Mouse (Mus musculus) right cerebral cortex, postnatal 25 days (tissue): Measurements from ENCODE around the gene Dkkl1.
"Not testable (repeated sequence)": the region's sequence is repeated elsewhere in the genome, so short reads cannot be mapped to it uniquely, and the experiment has no call there.

ENCODE experiments used
- DNase-seq: peaks from one replicate; pipeline ENCODE4 v3.0.0; 2022

Dkkl1 gene

DNA sequence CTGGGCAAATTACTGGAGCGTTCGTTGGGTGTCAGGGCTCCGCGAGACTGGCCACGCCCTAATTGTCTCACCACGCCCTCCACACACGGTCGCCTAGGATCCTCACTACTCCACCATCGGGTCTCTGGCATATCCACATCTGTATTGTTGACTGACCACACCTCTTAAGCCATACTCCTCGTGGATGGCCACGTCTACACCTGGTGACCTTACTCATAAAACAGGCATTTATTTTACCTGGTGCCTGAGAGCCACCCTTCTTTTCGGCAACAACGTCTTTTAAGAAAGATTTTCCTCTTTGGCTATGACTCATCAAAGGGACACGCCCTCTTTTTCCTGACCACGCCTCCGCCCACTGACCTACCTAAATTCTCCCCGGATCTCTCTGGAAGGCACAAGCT, at the start of gene Dkkl1:
Dkkl1 (minus strand) TSS at position 297 of the 401 bp plus-strand sequence.
- no peak for DNase-seq

DNA sequence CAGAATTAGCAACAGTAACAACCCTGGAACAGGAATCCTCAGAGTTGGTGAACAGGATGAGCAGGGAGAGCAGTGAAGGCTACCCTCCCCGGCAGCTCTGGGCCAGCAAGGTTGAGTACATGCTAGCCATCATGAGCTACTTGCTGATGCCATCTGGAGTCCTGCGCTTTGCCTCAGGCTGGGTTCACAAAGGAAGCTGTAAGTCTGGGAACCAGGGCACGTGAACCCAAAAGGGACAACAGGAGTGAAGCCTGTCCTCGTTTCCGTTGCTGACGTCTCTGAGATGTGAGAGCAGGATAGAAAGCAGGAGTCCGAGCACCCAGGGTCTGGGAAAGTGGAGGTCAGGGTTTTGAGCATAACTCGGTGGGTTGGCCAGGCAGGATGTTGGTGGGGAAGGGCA, 47.3 kb upstream of the Dkkl1 start:
- no peak for DNase-seq

DNA sequence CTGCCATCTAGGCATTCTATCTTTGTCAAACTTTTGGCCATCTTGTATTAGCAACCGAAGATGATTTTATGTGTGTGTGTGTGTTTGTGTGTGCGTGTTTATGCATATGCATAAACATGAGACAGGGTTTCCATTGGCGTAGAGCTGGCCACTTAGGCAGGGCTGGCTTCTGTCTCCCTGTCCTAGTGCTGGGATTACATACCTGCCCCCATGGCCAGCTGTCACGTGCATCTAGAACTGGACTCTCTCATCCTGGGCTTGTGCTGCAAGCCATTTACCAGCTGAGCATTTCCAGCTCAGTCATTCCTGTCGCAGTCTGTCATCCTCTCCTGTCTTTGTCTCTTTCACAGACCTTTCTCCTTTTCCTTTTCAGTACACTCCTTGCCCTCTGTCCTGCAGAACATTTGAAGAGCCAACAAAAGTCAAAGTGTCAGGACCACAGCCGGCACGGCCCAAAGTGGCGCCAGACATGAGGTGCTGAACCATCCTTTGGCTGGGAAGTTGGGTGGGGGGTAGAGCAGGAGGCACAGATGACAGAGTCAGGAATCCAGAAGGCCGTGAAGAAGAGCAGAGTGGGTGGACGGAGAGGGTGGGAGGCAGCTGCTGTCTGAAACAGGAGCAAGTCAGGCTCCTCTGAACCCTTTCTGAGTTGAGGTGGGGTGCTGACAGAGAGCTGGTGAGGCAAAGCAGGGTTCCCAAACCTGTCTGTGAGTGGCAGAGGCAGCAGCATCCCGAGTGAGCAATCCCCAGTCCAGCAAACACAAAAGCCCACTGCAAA, 45.3 kb upstream of the Dkkl1 start:
- DNase-seq = no peak

DNA sequence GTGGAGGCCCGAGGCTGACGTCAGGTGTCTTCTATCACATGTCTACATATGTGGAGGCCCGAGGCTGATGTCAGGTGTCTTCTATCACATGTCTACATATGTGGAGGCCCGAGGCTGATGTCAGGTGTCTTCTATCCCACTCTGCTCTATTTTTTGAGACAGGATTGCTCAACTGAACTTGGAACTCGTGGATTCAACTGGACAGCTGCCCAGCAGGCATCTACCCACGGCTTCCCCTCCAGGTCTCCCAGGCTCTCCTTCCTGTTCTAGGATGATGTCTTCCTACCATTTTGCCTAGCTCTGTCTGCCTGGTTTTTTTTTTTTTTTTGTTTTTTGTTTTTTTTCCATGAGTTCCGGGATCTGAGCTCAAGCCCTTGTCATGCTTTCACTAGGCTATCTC, 43.9 kb upstream of the Dkkl1 start:
- DNase-seq = not testable (repeated sequence)

DNA sequence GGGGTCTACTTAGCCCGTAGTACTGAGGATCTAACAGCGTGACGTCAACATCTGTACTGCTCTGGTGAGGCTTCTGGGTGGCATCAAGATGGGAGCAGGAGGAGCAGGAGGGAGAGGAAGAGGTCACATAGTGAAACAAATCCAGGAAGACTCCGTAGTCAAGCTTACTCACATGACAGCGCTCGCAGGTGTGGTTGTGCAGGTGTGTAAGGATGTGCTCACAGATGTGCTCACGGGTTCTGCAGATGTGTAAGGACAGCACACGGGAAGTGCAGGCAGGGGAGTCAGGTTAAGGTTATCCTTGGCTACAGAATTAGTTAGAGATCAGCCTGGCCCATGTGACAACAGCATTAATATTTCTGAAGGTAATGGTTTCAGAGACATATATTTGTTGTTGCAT, 41.9 kb upstream of the Dkkl1 start:
- DNase-seq = no peak

DNA sequence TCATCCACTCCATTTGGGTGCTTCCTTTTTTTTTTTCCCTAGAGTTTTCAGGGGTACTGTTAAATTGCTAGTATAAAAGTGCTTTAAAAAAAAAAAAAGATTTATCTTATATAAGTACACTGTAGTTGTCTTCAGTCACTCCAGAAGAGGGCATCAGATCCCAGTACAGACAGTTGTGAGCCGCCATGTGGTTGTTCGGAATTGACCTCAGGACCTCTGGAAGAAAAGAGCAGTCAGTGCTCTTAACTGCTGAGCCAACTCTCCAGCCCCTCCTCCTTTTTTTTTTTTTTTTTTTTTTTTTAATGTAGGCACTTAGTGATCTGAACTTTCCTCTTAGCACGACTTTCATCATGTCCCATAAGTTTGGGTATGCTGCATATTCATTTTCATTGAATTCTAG, 35.7 kb upstream of the Dkkl1 start:
- no peak for DNase-seq

DNA sequence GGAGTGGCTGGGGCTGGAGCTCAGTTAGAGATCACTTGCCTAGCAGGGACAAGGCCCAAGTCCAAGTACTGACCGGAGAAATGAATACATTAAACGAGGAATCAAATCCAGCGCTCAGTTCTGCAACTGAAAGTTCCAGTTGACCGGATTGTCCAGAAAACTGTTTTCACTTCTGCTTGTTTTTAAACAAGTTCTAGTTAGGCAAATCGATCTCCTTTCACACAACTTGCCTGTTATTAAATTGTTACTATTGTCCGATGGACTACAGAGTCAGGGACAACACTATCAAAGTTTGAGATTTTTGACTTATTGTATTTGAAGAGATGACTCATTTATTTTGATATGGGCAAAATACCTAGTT, 29.4 kb upstream of the Dkkl1 start:
- no peak for DNase-seq

DNA sequence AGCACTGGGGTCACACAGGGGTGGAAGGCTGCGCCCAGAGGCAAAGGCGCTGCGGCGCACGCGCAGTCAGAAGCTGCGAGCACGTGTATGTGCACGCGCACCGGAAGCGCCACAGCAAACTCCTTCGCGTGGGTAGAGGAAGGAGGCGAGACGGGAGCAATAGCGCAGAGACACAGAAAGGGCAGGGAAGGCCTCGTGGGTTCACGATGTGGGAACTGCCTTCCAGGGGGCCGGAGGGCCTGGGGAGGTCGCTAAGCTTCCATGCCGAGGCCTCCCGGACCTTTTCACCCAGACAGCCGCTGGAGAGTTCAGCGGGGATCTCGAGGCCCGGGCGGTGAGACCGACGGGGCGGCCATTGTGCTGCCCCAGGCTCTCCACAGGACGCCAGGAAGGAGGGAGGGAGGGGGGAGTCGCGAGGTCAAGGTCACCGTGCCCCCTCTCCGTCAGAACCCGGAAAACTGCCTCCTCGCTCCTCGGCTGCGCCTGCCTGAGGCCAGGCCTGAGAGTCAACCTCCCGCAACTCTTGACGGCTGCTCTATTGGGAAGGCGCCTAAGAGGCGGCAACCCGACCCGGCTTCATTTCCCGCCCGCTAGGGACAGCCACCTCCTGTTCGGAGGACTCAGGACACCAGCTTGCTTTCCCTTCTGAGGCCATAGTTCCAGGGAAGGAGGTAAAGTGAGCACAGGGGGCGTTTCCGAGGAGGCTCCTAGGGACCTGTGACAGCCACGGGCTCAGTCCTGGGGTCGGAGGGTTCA, 28.9 kb upstream of the Dkkl1 start, which contains the start of gene Slc6a16:
Slc6a16 (plus strand) TSS at position 453 of the 756 bp plus-strand sequence.
- peak; percentile 50 for DNase-seq

DNA sequence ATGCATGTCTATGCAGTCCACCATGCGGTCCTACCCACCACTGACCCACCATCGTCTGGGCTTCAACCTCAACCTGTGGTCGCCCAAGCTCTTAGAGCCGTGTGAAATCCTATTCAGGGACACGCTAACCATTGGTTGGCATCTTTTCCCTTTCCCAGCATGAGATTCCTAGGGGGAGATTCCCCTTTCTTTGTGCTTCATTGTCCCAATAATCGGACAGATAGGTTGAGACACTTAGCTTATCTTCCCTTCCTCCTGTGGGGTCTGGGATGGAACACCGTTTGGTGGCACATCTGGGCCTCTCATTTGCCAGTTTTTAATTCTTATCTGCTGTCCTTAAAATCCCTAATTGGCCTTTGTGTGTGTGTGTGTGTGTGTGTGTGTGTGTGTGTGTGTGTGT, 28.2 kb upstream of the Dkkl1 start:
- no peak for DNase-seq

DNA sequence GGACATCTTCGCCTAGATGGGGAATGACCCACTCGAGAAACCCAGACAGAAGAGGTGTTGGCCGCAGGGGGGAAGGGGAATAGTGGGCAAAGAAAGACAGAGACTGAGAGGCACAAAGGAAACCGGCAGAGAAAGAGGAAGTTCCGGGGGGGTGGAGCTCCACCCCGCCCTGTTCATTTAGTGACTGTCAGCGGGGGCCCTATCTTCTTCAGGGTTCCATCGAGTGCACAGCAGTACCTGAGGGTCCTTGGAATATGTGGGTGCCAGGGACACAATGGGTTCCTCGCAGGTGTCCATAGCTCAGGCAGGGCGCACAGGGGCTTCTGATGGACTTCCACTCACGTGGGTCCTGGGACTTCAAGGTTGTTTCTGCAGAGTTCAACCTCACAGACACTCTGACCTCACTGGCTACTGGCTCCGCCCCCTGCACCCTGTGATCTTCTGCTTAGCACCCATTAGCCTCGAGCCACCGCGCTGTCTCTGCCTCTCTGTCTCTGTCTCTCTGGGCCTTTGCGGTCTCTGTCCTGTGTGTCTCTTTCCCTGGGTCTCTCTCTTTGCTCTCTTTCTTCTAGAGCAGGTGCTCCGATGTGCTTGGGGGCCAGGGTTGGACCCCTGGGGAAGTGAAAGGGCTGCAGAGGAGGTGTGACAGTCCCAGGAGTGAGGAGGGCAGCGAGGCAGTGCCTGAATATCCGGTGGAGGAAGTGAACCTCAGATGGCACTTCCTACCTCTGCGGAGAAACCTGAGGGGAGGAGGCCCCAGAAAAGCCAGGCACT, 27.0 kb upstream of the Dkkl1 start, which contains the start of gene Cd37:
Cd37 (minus strand) TSS at position 393 of the 774 bp plus-strand sequence.
- DNase-seq = no peak

DNA sequence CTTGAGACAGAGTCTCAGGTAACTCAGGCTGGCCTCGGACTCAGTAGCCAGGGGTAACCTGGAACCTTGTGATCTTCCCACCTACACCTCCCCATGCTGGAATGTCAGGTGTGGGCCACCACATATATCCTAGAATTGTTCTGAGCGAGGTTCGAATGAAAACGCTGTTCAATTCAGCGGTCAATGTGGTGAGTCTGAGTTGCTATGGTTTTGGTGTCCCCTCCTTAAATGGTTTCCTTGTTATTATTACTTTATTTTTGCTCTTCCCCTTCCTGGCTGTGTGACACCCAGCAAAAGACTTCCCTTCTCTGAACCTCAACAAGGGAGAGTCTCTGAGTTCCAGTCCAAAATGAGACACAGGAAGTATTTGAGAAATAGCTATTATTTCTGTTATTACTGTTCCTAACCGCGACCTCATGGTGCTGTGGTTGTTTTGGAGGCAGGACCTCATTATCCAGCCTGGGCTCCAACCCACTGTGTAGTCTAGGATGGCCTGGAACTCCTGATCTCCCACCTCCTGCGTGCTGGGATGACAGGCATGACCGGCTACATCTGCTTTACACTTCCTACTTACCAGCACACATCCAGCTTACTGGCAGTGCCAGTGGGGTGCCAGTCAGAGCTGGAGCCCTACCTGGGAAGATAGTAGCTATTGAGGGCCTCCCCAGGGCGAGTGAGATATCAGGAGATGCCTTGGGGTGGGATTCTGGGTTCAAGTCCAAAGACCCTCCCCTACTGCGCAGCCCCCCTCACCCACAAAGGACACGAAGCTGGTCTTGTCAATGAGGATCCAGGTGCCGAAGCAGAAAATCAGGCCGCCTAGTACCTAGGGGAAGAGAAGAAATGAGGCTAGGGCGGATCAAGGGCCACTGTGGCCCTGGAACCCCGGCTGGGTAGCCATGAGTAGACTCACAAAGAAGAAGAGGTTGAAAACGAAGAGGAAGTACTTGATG, 26.1 kb upstream of the Dkkl1 start:
- DNase-seq = no peak

DNA sequence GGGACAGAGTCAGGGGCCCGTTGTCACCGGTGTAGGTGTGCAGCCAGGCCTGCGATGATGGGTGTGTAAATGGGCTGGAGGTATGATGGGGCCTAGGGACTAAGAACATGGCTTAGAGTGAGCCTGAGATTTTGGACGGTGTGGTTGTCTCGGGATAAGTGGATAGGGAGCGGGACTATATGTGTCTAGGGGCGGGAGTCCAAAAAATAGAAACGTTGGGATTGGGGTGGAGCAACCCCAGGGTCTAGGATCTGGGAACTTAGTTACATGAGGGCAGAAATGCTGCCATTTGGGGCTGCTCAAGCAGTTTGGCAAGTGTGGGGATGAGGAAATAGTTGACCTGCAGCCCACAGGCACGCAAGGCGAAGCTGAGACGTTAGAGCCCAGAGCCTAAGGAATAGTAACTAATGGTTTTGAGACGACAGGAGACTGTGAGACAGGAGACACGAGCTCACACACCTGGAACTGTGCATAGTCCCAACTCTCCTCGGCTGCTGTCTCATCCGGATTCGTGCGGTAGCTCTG, 23.8 kb upstream of the Dkkl1 start:
- no peak for DNase-seq

DNA sequence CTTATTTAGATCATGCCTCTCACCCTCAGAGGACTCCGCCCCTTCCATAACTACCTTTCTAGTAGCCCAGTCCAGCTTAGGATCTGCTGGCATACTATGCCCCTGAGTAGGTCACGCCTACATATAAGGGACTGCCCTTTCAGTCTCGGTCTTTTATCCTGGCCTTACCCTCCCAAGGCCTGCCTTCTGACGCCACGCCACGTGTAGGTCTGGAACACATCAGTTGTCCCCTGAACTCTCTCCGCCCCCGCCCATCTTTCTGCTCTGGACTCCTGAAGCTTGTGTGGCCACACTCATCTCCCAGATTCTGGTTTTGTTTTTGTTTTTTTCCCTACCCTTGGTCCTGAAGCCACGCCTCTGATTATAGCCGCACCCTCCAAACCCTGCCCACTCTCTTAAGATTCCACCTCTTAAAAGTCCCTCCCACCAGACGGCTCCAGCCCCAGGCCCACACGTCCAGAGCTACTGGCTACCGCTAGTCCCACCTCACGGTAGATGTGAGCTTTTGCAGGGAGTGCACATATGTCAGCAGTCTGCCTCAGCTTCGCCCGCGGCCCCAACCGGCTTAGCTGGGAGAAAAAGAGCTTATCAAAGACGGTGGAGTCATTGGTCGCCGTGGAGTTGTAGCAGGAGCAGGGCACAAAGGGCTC, 23.1 kb upstream of the Dkkl1 start:
- DNase-seq = peak; percentile 16

DNA sequence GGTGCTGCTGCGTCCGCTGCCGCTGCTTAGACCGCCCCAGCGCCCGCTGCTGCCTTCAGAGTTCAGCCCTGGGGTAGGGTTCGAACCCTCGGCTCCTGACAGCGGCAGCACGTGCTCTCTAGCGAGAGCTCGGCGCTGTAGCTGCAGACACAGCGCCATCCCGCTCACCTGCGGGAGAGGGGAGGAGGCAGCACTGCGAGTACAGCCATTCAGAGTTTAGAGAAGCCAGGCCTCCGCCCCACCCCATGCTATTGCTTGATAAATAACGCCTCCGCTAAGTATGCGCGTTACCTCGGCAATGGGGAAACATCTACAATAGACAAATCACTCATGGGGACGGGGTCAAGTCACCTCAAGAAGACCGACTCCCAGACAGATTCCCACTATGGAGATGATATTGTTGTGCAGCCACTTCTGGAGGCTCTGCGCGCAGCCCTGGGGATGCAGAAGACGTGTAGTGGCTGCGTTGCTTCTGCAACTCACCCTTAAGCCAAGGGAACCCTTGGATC, 22.4 kb upstream of the Dkkl1 start:
- DNase-seq = peak; percentile 26

DNA sequence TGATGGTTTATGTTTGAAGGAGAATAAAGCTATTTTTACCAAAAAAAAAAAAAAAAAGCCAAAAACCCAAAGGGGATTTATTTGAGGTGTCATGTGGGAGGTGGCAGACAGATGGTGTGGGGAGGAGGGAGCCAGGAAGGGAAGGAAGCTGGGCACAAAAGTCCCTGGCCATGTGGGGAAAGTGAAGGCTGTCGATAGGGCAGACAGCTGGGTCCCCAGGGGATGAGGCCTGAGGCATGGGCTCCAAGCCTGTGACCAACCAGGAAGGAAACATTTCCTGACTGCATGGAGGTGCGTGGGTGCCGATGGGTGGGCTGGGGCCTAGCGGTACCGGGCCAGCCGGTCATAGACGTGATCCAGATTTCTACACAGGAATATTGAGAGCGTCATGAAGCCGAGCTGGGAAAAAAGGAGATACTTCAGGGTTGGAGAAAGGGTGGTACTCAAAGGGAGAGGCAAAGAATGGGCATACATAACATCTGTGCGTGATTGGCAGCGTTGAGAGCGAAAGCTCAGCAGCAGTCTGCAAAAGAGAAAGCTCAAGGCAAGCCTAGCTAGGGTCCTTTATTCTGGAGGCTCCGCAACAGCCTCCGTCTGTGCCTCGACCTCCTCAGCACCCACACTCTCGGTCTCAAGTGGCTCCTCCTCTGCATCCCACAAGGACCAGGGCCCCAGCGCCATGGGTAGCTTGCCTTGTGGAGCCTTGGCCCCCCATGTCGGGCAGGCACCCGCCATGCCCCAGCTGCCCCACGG, 21.8 kb upstream of the Dkkl1 start:
- DNase-seq = peak; percentile 79

DNA sequence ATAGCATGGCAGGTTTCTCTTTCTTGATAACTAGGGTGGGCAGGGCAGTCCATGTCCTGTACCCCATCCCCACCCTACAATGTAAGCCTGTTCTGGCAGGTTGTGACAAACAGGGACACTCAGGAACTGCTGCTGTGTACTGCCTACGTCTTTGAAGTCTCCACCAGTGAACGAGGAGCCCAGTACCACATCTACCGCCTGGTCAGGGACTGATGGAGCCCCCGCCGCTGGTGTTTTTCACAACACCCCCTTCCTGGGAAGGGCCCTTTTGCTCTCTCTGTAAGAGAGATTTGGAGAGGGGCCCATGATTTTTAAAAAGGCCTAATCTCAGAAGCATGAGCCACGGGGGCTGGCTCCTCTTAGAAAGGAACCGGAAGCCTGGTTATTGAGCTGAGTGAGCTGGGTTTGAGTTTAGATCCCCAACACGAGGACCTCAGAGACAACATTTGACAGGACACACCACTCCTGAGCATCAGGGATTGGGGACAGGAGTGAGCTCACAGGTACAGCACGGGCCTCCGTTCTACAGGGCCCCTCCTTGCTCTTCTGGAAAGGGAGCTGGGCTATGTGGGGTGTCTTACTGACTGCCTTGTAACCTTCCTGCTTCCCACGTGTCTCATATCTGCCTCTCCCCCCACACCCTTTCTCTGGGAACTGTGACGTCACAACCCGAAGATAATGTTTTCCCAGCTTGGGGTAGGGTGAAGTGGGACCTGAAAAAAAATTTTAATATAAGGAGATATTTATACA, 20.9 kb upstream of the Dkkl1 start:
- peak; percentile 54 for DNase-seq

DNA sequence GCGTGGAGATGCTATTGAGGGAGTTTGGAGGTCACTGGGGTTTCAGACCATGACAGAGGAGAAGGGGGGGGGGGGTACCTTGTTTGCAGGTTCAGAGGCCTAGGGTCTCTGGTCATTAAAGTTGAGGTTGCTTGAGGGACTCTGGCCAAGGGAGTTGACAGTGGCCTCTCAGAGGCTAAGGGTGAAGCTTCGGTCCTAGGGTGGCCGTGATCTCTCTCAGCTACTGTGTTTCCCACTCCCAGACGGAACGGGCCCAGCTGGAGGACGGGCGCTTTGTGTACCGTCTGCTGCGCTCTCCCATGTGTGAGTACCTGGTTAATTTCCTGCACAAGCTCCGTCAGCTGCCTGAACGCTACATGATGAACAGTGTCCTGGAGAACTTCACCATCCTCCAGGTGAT, 20.0 kb upstream of the Dkkl1 start:
- no peak for DNase-seq

DNA sequence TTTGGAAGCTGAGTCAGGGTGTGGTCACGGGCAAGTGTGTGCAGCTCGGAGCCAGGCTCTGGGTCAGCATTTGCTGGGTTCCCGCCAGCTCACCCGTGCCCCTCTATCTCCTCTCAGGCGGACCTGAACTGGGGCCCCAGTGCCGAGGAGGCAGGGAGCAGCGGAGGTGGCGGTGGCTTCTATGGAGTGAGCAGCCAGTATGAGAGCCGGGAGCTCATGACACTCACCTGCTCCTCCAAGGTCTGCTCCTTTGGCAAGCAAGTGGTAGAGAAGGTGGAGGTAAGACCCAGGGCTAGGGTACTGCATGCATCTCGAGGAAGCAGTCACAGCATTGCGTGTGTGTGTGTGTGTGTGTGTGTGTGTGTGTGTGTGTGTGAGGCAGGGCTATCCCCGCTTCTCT, 19.2 kb upstream of the Dkkl1 start:
- no peak for DNase-seq

DNA sequence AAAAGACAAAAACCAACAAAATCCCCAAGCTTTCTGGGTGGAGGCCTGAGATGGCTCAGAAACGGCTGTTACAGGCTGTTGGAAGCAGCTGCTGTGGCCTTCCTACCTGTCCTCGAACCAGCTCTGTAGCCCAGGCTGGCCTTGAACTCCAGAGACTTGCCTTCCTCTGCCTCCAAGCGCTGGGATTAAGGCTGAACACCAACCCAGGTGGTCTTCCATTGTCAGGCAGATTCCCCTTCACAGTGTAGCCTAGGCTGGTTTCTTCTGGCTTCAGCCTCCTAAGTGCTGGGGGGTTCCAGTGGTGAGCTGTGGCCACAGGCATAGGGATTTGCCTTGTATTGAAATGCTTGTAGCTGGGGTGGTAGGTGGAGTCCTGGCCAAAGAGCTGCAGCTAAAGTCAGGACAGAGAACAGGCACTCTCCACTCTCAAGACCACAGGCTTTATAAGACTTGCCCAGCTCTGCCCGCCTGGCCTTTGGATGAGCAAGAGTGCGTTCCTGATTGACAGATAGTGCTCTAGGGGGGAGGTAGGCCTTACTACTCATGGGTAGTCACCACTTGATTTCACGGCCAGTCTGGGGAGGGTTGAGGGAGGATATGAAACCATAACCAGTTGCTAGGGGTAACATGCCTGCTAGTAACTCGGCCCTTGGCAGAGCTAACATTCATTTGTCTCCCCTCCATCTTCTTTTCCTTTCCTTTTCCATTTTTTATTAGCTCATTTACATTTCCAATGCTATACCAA, 17.7 kb upstream of the Dkkl1 start:
- DNase-seq = no peak
